Mouse (Mus musculus): ENCODE measurements around the gene Zc3h7b. TPM values are rescaled to one million over a fixed set of nuclear protein-coding genes. Genes with fewer than 3 reads are reported as not detected.

Gene Zc3h7b
- total RNA-seq, 1 experiment: 22.5 TPM

DNA sequence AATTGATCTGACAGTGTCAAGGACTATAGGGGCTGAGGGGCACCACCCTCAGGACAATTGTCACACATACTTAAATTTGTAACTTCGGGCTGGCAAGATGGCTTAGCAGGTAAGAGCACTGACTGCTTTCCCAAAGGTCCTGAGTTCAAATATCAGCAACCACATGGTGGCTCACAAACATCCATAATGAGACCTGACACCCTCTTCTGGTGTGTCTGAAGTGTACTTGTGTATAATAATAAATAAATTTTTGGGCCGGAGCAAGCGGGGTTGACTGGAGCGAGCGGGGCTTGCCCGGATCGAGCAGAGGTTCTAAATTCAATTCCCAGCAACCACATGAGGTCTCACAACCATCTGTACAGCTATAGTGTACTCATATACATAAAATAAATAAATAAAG lies 95.4 kb downstream of the Zc3h7b start:
- DNase-seq (ENCODE audit: low read depth, low spot score): no peak
- Histone ChIP-seq H3K4me1 (ENCODE audit: control insufficient read depth in 2 of 2, insufficient read depth in 2 of 2, low read length in 2 of 2, poor library complexity in 1 of 2) (peaks cover 0 to 12% of the 10 kb centered on the region in 2 experiments; a peak in 1 of 4 replicates), H3K36me3 (ENCODE audit: control insufficient read depth, insufficient read depth, low read length, poor library complexity, severe bottlenecking) (no peaks in the 10 kb centered on the region), H3K4me3 (ENCODE audit: insufficient read depth in 1 of 2, low read depth in 1 of 2, low read length in 2 of 2, poor library complexity in 1 of 2, severe bottlenecking in 1 of 2) (no peak overlapping the region), H3K9me3 (ENCODE audit: control insufficient read depth, insufficient read depth, low read depth, low read length) (no peaks in the 10 kb centered on the region), H3K27ac (ENCODE audit: insufficient read depth, low read depth, low read length, poor library complexity, severe bottlenecking) (no peak overlapping the region), H3K9ac (ENCODE audit: insufficient read depth, low read depth, low read length, poor library complexity, severe bottlenecking) (no peak overlapping the region)
- in situ Hi-C loops (cut with MboI; ENCODE audit: low sequenced_read_pairs in 2 of 2, unreplicated experiment in 2 of 2): no loop called here
- no peak for TF ChIP-seq ZC3H11A (IDR thresholded peaks at IDR 0.05; ENCODE audit: borderline replicate concordance, low read depth, low read length)
- TF ChIP-seq HCFC1 (IDR thresholded peaks at IDR 0.05; ENCODE audit: borderline replicate concordance, insufficient read depth, low read length): no peak
- no peak for TF ChIP-seq CHD2 (IDR thresholded peaks at IDR 0.05; ENCODE audit: low read depth, low read length)
- TF ChIP-seq ZNF384 (IDR thresholded peaks at IDR 0.05; ENCODE audit: low read depth, low read length): no peak
- no peak for TF ChIP-seq MAFK (IDR thresholded peaks at IDR 0.05; ENCODE audit: insufficient read depth, low read depth, low read length)

DNA sequence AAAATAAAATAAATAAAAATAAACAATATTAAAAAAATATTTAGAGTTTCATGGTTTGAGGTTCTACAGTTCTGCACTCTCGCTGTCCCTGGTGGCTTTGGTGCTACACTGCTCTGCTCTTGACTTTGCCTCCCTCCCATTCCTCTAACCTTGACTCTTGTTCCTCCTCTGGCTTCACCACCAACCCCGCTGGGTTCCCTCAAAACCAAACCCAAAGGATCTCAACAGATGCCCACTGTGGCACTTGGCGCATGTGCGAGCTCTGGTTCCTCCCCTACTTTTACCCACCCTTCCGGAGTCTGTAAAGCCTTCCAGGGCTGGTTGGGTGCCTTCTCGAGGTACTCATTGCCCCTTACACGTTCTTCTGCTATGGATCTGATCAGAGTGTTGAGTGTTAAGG lies 97.4 kb downstream of the Zc3h7b start:
- no peak for TF ChIP-seq CHD2 (IDR thresholded peaks at IDR 0.05; ENCODE audit: low read depth, low read length)
- TF ChIP-seq ZC3H11A (IDR thresholded peaks at IDR 0.05; ENCODE audit: borderline replicate concordance, low read depth, low read length): no peak
- no peak for TF ChIP-seq HCFC1 (IDR thresholded peaks at IDR 0.05; ENCODE audit: borderline replicate concordance, insufficient read depth, low read length)
- TF ChIP-seq MAFK (IDR thresholded peaks at IDR 0.05; ENCODE audit: insufficient read depth, low read depth, low read length): no peak
- TF ChIP-seq ZNF384 (IDR thresholded peaks at IDR 0.05; ENCODE audit: low read depth, low read length): no peak
- H3K4me1 ChIP-seq (ENCODE audit: control insufficient read depth in 2 of 2, insufficient read depth in 2 of 2, low read length in 2 of 2, poor library complexity in 1 of 2): peaks cover 0 to 11% of the 10 kb centered on the region in 2 experiments; a peak in 3 of 4 replicates
- H3K9ac ChIP-seq (ENCODE audit: insufficient read depth, low read depth, low read length, poor library complexity, severe bottlenecking): no peak overlapping the region
- no peak for DNase-seq (ENCODE audit: low read depth, low spot score)
- no peak overlapping the region for H3K27ac ChIP-seq (ENCODE audit: insufficient read depth, low read depth, low read length, poor library complexity, severe bottlenecking)
- in situ Hi-C loops (cut with MboI; ENCODE audit: low sequenced_read_pairs in 2 of 2, unreplicated experiment in 2 of 2): no loop called here
- no peaks in the 10 kb centered on the region for H3K36me3 ChIP-seq (ENCODE audit: control insufficient read depth, insufficient read depth, low read length, poor library complexity, severe bottlenecking)
- H3K4me3 ChIP-seq (ENCODE audit: insufficient read depth in 1 of 2, low read depth in 1 of 2, low read length in 2 of 2, poor library complexity in 1 of 2, severe bottlenecking in 1 of 2): no peak overlapping the region
- H3K9me3 ChIP-seq (ENCODE audit: control insufficient read depth, insufficient read depth, low read depth, low read length): no peaks in the 10 kb centered on the region

DNA sequence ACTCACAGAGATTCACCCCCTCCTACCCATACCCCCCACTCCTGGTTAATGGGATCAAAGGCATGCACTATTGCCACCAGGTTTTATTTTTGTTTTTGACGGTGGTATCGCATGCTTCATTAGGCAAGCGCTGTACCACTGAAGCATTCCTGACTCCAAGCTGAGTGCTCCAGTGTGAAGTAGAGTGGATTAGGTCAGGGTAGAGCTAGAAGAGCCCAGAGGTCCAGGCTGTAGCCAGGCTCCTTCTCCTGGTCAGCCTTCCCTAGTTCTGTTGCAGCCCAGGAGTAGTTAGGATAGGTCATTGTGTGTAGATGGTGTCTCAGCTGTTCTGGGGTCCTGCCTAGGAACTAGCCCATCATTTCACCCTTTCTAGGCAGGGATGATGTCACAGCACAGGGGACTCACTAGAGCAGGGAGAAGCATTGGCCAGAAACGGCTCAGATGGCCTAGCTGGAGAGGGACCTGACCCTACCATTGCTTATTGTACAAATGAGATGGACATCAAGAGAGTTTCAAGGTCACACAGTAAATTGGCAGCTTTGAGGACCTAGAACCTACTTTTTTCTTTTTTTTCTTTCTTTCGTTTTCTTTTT lies 100.3 kb downstream of the Zc3h7b start:
- Histone ChIP-seq H3K9ac (ENCODE audit: insufficient read depth, low read depth, low read length, poor library complexity, severe bottlenecking) (no peak overlapping the region), H3K4me1 (ENCODE audit: control insufficient read depth in 2 of 2, insufficient read depth in 2 of 2, low read length in 2 of 2, poor library complexity in 1 of 2) (peaks cover 0 to 12% of the 10 kb centered on the region in 2 experiments; a peak in 3 of 4 replicates), H3K4me3 (ENCODE audit: insufficient read depth in 1 of 2, low read depth in 1 of 2, low read length in 2 of 2, poor library complexity in 1 of 2, severe bottlenecking in 1 of 2) (no peak overlapping the region), H3K9me3 (ENCODE audit: control insufficient read depth, insufficient read depth, low read depth, low read length) (no peaks in the 10 kb centered on the region), H3K27ac (ENCODE audit: insufficient read depth, low read depth, low read length, poor library complexity, severe bottlenecking) (no peak overlapping the region), H3K36me3 (ENCODE audit: control insufficient read depth, insufficient read depth, low read length, poor library complexity, severe bottlenecking) (peaks cover 7% of the 10 kb centered on the region; the same call in 1 of the 2 replicates)
- in situ Hi-C loops (cut with MboI; ENCODE audit: low sequenced_read_pairs in 2 of 2, unreplicated experiment in 2 of 2): no loop called here
- TF ChIP-seq CHD2 (IDR thresholded peaks at IDR 0.05; ENCODE audit: low read depth, low read length) (no peak), MAFK (IDR thresholded peaks at IDR 0.05; ENCODE audit: insufficient read depth, low read depth, low read length) (no peak), HCFC1 (IDR thresholded peaks at IDR 0.05; ENCODE audit: borderline replicate concordance, insufficient read depth, low read length) (no peak), ZNF384 (IDR thresholded peaks at IDR 0.05; ENCODE audit: low read depth, low read length) (no peak), ZC3H11A (IDR thresholded peaks at IDR 0.05; ENCODE audit: borderline replicate concordance, low read depth, low read length) (no peak)
- no peak for DNase-seq (ENCODE audit: low read depth, low spot score)

DNA sequence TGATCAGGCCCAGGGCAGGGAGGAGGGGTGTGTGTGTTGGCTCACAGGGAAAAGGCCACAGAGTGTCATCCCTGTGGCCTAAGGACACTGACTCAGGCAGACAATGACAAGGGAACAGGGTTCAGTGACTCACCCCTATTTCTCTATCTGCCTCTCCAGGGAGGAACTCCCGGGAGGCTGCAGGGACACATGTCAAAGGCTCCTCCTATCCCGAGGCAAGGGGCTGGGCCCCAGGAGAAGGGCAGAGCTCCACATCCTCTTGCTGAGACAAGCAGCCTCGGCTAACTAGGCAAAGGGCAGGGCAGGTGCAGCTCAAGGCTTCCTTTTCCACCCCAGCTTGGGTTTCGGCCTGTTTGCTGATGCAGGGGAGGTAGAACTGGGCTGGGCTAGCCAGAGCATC lies 100.9 kb downstream of the Zc3h7b start:
- TF ChIP-seq MAFK (IDR thresholded peaks at IDR 0.05; ENCODE audit: insufficient read depth, low read depth, low read length) (no peak), HCFC1 (IDR thresholded peaks at IDR 0.05; ENCODE audit: borderline replicate concordance, insufficient read depth, low read length) (no peak), ZNF384 (IDR thresholded peaks at IDR 0.05; ENCODE audit: low read depth, low read length) (no peak), ZC3H11A (IDR thresholded peaks at IDR 0.05; ENCODE audit: borderline replicate concordance, low read depth, low read length) (no peak), CHD2 (IDR thresholded peaks at IDR 0.05; ENCODE audit: low read depth, low read length) (no peak)
- Histone ChIP-seq H3K9me3 (ENCODE audit: control insufficient read depth, insufficient read depth, low read depth, low read length) (no peaks in the 10 kb centered on the region), H3K4me3 (ENCODE audit: insufficient read depth in 1 of 2, low read depth in 1 of 2, low read length in 2 of 2, poor library complexity in 1 of 2, severe bottlenecking in 1 of 2) (no peak overlapping the region), H3K27ac (ENCODE audit: insufficient read depth, low read depth, low read length, poor library complexity, severe bottlenecking) (no peak overlapping the region), H3K4me1 (ENCODE audit: control insufficient read depth in 2 of 2, insufficient read depth in 2 of 2, low read length in 2 of 2, poor library complexity in 1 of 2) (peaks cover 0 to 14% of the 10 kb centered on the region in 2 experiments; a peak in 3 of 4 replicates), H3K9ac (ENCODE audit: insufficient read depth, low read depth, low read length, poor library complexity, severe bottlenecking) (no peak overlapping the region), H3K36me3 (ENCODE audit: control insufficient read depth, insufficient read depth, low read length, poor library complexity, severe bottlenecking) (peaks cover 9% of the 10 kb centered on the region; the same call in 1 of the 2 replicates)
- DNase-seq (ENCODE audit: low read depth, low spot score): no peak
- in situ Hi-C loops (cut with MboI; ENCODE audit: low sequenced_read_pairs in 2 of 2, unreplicated experiment in 2 of 2): no loop called here

Other genes starting within 250 kb of the Zc3h7b start
- gene Ep300, start 159.7 kb upstream of the Zc3h7b start, total RNA-seq (2012; rRNA removed): 48.5 and 58.4 TPM in 2 replicates
- 111 and 119 TPM in 2 replicates for gene L3mbtl2, start 81.2 kb upstream of the Zc3h7b start, total RNA-seq (2012; rRNA removed)
- 0.98 and 1.6 TPM in 2 replicates for gene Chadl, start 47.8 kb upstream of the Zc3h7b start, total RNA-seq (2012; rRNA removed)
- gene Rangap1, start 473 bp downstream of the Zc3h7b start, total RNA-seq (2012; rRNA removed): 148 and 178 TPM in 2 replicates
- gene Tef, start 57.4 kb downstream of the Zc3h7b start, total RNA-seq (2012; rRNA removed): 20.9 and 25.2 TPM in 2 replicates
- gene Tob2, start 113.7 kb downstream of the Zc3h7b start, total RNA-seq (2012; rRNA removed): 16.7 and 20.9 TPM in 2 replicates
- gene Phf5a, start 126.9 kb downstream of the Zc3h7b start, total RNA-seq (2012; rRNA removed): 112 and 157 TPM in 2 replicates
- gene Aco2, start 127.3 kb downstream of the Zc3h7b start, total RNA-seq (2012; rRNA removed): 444 and 478 TPM in 2 replicates
- 72.4 and 83.7 TPM in 2 replicates for gene Polr3h, start 181.2 kb downstream of the Zc3h7b start, total RNA-seq (2012; rRNA removed)
- gene Csdc2, start 191.7 kb downstream of the Zc3h7b start, total RNA-seq (2012; rRNA removed): 1.2 TPM in 2 replicates
- 299 and 342 TPM in 2 replicates for gene Pmm1, start 215.9 kb downstream of the Zc3h7b start, total RNA-seq (2012; rRNA removed)
- gene 1700029P11Rik, start 235.5 kb downstream of the Zc3h7b start, total RNA-seq (2012; rRNA removed): 29.9 and 41.1 TPM in 2 replicates
- gene Xrcc6, start 242.8 kb downstream of the Zc3h7b start, total RNA-seq (2012; rRNA removed): 69.1 and 84.6 TPM in 2 replicates